Mouse (Mus musculus) neural tube, embryonic 15.5 days (tissue): ENCODE data around the gene Piwil4. TPM values are rescaled to one million over a fixed set of nuclear protein-coding genes. Genes with fewer than 3 reads are reported as not detected.

Experiments
- ATAC-seq: fragments of 200-750 bp; cut with Nextera tagmentation; 2 replicates; pipeline ENCODE4 v1.8.0; 2017; ENCODE audit warnings: mild to moderate bottlenecking, moderate TSS enrichment, moderate library complexity; ENCODE audit not compliant: low FRiP score
- H3K27ac ChIP-seq: fragments of 300-500 bp; sonication (generic); replicated peaks from 2 replicates; pipeline ENCODE4 v1.5.1; 2015; ENCODE audit warnings: mild to moderate bottlenecking, inconsistent platforms
- H3K27me3 ChIP-seq: fragments of 300-500 bp; sonication (generic); replicated peaks from 2 replicates; pipeline ENCODE4 v1.6.1; 2015; ENCODE audit warnings: inconsistent platforms
- H3K36me3 ChIP-seq: fragments of 300-500 bp; sonication (generic); 2 replicates; pipeline ENCODE4 v1.6.1; 2015; ENCODE audit warnings: inconsistent platforms
- H3K4me1 ChIP-seq: fragments of 300-500 bp; sonication (generic); 2 replicates; pipeline ENCODE4 v1.6.1; 2015; ENCODE audit warnings: inconsistent platforms
- H3K4me2 ChIP-seq: fragments of 300-500 bp; sonication (generic); 2 replicates; pipeline ENCODE4 v1.6.1; 2015; ENCODE audit warnings: inconsistent platforms, mild to moderate bottlenecking, moderate library complexity
- H3K4me3 ChIP-seq: fragments of 300-500 bp; sonication (generic); replicated peaks from 2 replicates; pipeline ENCODE4 v1.5.1; 2015; ENCODE audit warnings: mild to moderate bottlenecking, inconsistent platforms
- H3K9ac ChIP-seq: fragments of 300-500 bp; sonication (generic); replicated peaks from 2 replicates; pipeline ENCODE4 v1.6.1; 2015; ENCODE audit warnings: mild to moderate bottlenecking, inconsistent platforms
- H3K9me3 ChIP-seq: fragments of 300-500 bp; sonication (generic); replicated peaks from 2 replicates; pipeline ENCODE4 v1.6.1; 2016; ENCODE audit warnings: inconsistent platforms
- WGBS: fragments of 180-500 bp; shearing (Covaris S2); methylation state at CpG from one replicate; pipeline ENCODE4 v1.1.7; 2015; ENCODE audit warnings: mixed read lengths; 5-methylcytosine and 5-hydroxymethylcytosine counted together
- polyA plus RNA-seq: library from polyadenylated mRNA; unstranded; fragments of >200 nt; fragmentation: Nextera tagmentation; extraction: Ambion mirVana; gene quantifications from 2 replicates; pipeline ENCODE4 v1.2.1, GENCODE M21; 2015

Gene Piwil4
- 0.31 TPM in 2 replicates for polyA plus RNA-seq

DNA sequence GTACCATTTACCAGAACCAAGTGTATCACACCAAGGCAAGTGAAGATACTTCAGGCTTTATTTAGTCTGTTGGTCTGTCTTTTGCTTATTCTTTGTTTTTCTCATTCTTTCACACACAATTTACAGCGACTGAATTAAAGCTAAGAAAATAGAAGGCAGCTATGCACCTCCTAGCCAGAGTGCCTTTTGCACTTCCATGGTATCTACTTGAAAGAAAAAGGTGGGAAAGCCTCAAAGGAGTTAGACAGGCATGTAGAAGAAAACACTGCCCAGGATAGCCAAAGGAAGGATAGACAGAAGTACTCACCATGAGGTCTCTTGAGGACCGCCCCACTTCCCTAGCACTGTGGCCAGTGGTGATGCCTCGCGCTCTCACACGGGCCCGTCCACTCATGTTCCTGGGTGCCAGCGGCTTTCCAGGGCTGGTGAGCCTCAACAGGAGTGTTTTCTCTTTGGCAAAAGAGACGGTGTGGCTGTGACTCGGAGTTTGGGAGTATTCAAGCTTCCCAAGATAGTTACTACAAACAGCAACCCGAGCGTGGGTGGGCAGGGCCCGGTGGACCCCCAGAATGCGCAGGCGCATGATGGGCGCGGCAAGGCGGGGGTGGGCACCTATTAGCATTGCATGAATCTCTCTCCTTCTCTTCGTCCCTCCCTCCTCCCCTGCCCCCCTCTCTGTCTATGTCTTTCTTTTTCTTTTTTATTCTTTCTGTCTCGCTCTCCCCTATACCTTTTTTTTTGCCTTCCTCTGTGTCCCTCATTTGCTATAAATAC lies at the start of gene Piwil4:
Piwil4 (minus strand) TSS at position 583 of the 774 bp plus-strand sequence.
- no peak within 1 kb of the TSS for H3K27ac ChIP-seq
- no peak within 1 kb of the TSS for H3K4me2 ChIP-seq
- H3K9me3 ChIP-seq: no peaks in the 10 kb centered on the region
- no peaks in the 10 kb centered on the region for H3K36me3 ChIP-seq
- WGBS: 87% methylated on average over 19 of the region's 19 CpGs
- H3K4me1 ChIP-seq: no peaks in the 10 kb centered on the region
- H3K9ac ChIP-seq: no peak within 1 kb of the TSS
- no peaks in the 10 kb centered on the region for H3K27me3 ChIP-seq
- ATAC-seq: no peak
- H3K4me3 ChIP-seq: no peak within 1 kb of the TSS

- no peak for ATAC-seq
- Histone ChIP-seq H3K4me1 (peaks cover 10% of the 10 kb centered on the region), H3K9ac (no peak overlapping the region), H3K27ac (no peak overlapping the region), H3K27me3 (no peaks in the 10 kb centered on the region), H3K9me3 (no peaks in the 10 kb centered on the region), H3K4me2 (no peak overlapping the region), H3K36me3 (peaks cover 20% of the 10 kb centered on the region), H3K4me3 (no peak overlapping the region)
- WGBS: 94% methylated on average over 6 of the region's 6 CpGs
Measured at GRCm38 (mm10) chr9:14787356-14787755, 46.8 kb upstream of the Piwil4 start.

DNA sequence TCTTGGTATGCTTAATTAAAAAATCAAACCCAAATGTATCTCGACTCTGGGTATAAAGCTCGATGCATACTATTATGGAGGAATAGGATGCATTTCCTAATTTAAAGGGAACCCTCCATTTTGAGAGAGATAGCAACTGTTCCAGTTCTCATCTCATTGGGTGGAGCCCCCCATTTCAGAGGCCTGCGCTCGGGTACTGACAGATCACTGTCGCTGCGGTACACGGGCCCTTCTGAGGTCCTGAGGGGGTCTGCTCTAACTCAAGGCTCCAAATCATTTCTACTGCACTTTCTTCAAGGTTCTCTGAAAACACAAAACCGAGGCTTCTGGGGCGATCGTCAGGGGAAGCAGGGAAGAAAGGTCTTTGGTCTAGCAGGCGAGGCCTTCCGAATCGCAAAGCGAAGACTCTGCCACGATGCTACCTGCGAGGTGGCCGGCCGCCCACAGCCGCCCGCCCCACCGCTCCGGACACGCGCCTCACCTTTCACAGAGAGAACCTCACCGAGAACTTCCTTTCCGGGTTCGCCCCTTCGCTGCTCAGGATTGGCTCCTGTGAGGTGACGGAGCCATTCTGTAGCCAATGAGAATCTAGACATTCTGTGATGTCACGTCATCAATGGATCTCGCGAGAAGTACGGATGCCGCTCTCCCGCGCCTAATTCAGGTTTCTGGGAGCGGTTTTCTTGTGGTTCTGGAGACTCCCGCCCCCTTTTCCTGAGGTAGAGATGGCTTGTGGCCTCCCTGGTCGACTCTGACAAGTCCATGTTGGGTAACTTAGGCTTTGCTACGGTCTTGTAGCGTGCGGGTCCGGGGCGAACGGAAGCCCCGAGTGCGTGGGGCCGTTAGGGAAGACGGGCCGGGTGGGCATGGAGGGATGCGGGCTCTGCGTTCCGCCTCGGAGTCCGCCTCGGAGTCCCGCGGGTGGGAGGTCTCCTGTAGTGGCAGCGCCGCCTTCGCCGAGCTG lies 43.8 kb upstream of the Piwil4 start, which contains the start of the genes Mre11a and Ankrd49:
Mre11a (plus strand) TSS at position 616 of the 964 bp plus-strand sequence.
Ankrd49 (minus strand) TSS at position 818 of the 964 bp plus-strand sequence.
- WGBS: under 1% methylated on average over 62 of the region's 62 CpGs

DNA sequence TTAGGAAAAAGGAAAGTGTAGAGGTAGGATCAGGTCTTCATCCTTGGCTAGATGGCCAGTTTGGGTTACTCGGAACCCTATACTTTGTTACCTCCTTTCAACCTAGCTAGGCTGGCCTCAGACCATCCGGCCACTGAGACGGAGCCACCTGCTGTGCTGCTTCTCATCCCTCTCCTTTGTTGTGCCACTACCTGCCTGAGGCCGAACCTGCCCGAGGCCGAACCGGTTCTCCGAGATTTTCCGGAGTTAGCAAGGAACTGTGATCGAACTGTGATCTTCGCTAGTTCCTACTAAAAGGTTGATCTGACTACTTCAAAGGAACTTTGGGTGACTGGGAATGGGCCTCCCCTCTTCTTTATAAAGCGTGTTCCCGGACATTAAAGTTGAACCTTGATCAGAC lies 37.8 kb upstream of the Piwil4 start:
- Histone ChIP-seq H3K4me1 (no peaks in the 10 kb centered on the region), H3K4me2 (no peak overlapping the region), H3K27ac (no peak overlapping the region), H3K36me3 (peaks cover 16% of the 10 kb centered on the region), H3K27me3 (no peaks in the 10 kb centered on the region), H3K4me3 (no peak overlapping the region), H3K9me3 (no peaks in the 10 kb centered on the region), H3K9ac (no peak overlapping the region)
- 45% methylated on average over 13 of the region's 13 CpGs for WGBS
- no peak for ATAC-seq

More for the DNA sequence above, 43.8 kb upstream of the Piwil4 start, which contains the start of the genes Mre11a and Ankrd49:
- Histone ChIP-seq H3K4me1 (peaks cover 10% of the 10 kb centered on the region), H3K27me3 (no peaks in the 10 kb centered on the region), H3K4me2 (peak within 1 kb of the TSS; percentile 90), H3K9ac (peak within 1 kb of the TSS; percentile 57), H3K36me3 (peaks cover 21% of the 10 kb centered on the region), H3K4me3 (peak within 1 kb of the TSS; percentile 87), H3K27ac (peak within 1 kb of the TSS; percentile 92), H3K9me3 (no peaks in the 10 kb centered on the region)
- ATAC-seq: peak; percentile 100

GRCm38 (mm10) chr9:14773813-14774212 lies 33.3 kb upstream of the Piwil4 start:
- no peaks in the 10 kb centered on the region for H3K27me3 ChIP-seq
- no peaks in the 10 kb centered on the region for H3K9me3 ChIP-seq
- H3K4me2 ChIP-seq: no peak overlapping the region
- H3K27ac ChIP-seq: no peak overlapping the region
- H3K4me3 ChIP-seq: no peak overlapping the region
- no peaks in the 10 kb centered on the region for H3K36me3 ChIP-seq
- peaks cover 13% of the 10 kb centered on the region; the same call in 1 of the 2 replicates for H3K4me1 ChIP-seq
- no peak for ATAC-seq
- H3K9ac ChIP-seq: no peak overlapping the region
- WGBS: 62% methylated on average over 2 of the region's 2 CpGs

GRCm38 (mm10) chr9:14772074-14772473 lies 31.5 kb upstream of the Piwil4 start:
- H3K4me2 ChIP-seq: no peak overlapping the region
- no peak overlapping the region for H3K4me3 ChIP-seq

GRCm38 (mm10) chr9:14770803-14771471 lies 30.4 kb upstream of the Piwil4 start, which contains the start of gene 1700012B09Rik:
TSS of gene 1700012B09Rik (minus strand) at chr9:14771030.
- Histone ChIP-seq H3K4me2 (peak within 1 kb of the TSS; percentile 34), H3K4me1 (peaks cover 16% of the 10 kb centered on the region), H3K27me3 (no peaks in the 10 kb centered on the region), H3K36me3 (no peaks in the 10 kb centered on the region), H3K9me3 (no peaks in the 10 kb centered on the region), H3K9ac (0 out of 2 replicates have a peak within 1 kb of the TSS, but pooled peaks have one; percentile 20), H3K27ac (no peak within 1 kb of the TSS), H3K4me3 (no peak within 1 kb of the TSS)
- ATAC-seq: peak; percentile 42; the same call in 1 of the 2 replicates
- WGBS: 21% methylated on average over 23 of the region's 23 CpGs

More at GRCm38 (mm10) chr9:14772074-14772473, 31.5 kb upstream of the Piwil4 start:
- WGBS: 96% methylated on average over 2 of the region's 2 CpGs
- Histone ChIP-seq H3K9ac (no peak overlapping the region), H3K36me3 (no peaks in the 10 kb centered on the region), H3K27me3 (no peaks in the 10 kb centered on the region), H3K27ac (no peak overlapping the region), H3K9me3 (no peaks in the 10 kb centered on the region), H3K4me1 (peaks cover 16% of the 10 kb centered on the region)
- no peak for ATAC-seq

GRCm38 (mm10) chr9:14769811-14770210 lies 29.3 kb upstream of the Piwil4 start:
- Histone ChIP-seq H3K9ac (no peak overlapping the region), H3K4me2 (no peak overlapping the region), H3K36me3 (no peaks in the 10 kb centered on the region), H3K9me3 (no peaks in the 10 kb centered on the region), H3K4me3 (no peak overlapping the region), H3K27me3 (0 out of 2 replicates have a peak, but pooled peaks cover 3% of the 10 kb centered on the region), H3K27ac (no peak overlapping the region), H3K4me1 (peaks cover 16% of the 10 kb centered on the region)
- 41% methylated on average over 5 of the region's 6 CpGs for WGBS
- 0 out of 2 replicates have a peak, but pooled peaks have one; percentile 59 for ATAC-seq

- H3K27ac ChIP-seq: no peak overlapping the region
- no peak overlapping the region for H3K9ac ChIP-seq
- H3K4me2 ChIP-seq: no peak overlapping the region
- H3K4me3 ChIP-seq: no peak overlapping the region
- no peaks in the 10 kb centered on the region for H3K36me3 ChIP-seq
- no peaks in the 10 kb centered on the region for H3K9me3 ChIP-seq
- peak; percentile 61; the same call in 1 of the 2 replicates for ATAC-seq
- 0 out of 2 replicates have a peak, but pooled peaks cover 3% of the 10 kb centered on the region for H3K27me3 ChIP-seq
- WGBS: 24% methylated on average over 7 of the region's 7 CpGs
- peaks cover 8% of the 10 kb centered on the region; the same call in 1 of the 2 replicates for H3K4me1 ChIP-seq
Measured at GRCm38 (mm10) chr9:14764765-14765164, 24.2 kb upstream of the Piwil4 start.

GRCm38 (mm10) chr9:14759261-14759660 lies 18.7 kb upstream of the Piwil4 start:
- Histone ChIP-seq H3K9me3 (no peaks in the 10 kb centered on the region), H3K36me3 (no peaks in the 10 kb centered on the region), H3K4me3 (no peak overlapping the region), H3K4me1 (no peaks in the 10 kb centered on the region), H3K27ac (no peak overlapping the region), H3K4me2 (no peak overlapping the region), H3K9ac (no peak overlapping the region), H3K27me3 (no peaks in the 10 kb centered on the region)
- ATAC-seq: no peak

GRCm38 (mm10) chr9:14758590-14758989 lies 18.1 kb upstream of the Piwil4 start:
- Histone ChIP-seq H3K9ac (no peak overlapping the region), H3K4me2 (no peak overlapping the region), H3K27me3 (no peaks in the 10 kb centered on the region), H3K36me3 (no peaks in the 10 kb centered on the region), H3K9me3 (no peaks in the 10 kb centered on the region), H3K27ac (no peak overlapping the region), H3K4me3 (no peak overlapping the region), H3K4me1 (no peaks in the 10 kb centered on the region)
- ATAC-seq: no peak
- WGBS: 78% methylated on average over 7 of the region's 7 CpGs
